Mouse (Mus musculus) heart, embryonic 12.5 days (tissue): ENCODE measurements around the gene Gpat2. TPM values are rescaled to one million over a fixed set of nuclear protein-coding genes. Genes with fewer than 3 reads are reported as not detected.

ENCODE experiments used
- ATAC-seq: fragments of 200-750 bp; cut with Nextera tagmentation; 2 replicates; pipeline ENCODE4 v1.8.0; 2017; ENCODE audit warnings: moderate TSS enrichment, moderate library complexity; ENCODE audit not compliant: insufficient number of reproducible peaks, low FRiP score
- H3K27ac ChIP-seq: fragments of 300-500 bp; sonication (generic); 2 replicates; pipeline ENCODE4 v1.5.1; 2016; ENCODE audit warnings: mild to moderate bottlenecking, moderate library complexity; ENCODE audit not compliant: poor library complexity, severe bottlenecking
- H3K27me3 ChIP-seq: fragments of 300-500 bp; sonication (generic); replicated peaks from 2 replicates; pipeline ENCODE4 v1.6.1; 2016; ENCODE audit warnings: mild to moderate bottlenecking, moderate library complexity
- H3K36me3 ChIP-seq: fragments of 300-500 bp; sonication (generic); 2 replicates; pipeline ENCODE4 v1.6.1; 2016; ENCODE audit warnings: mild to moderate bottlenecking, moderate library complexity
- H3K4me1 ChIP-seq: fragments of 300-500 bp; sonication (generic); replicated peaks from 2 replicates; pipeline ENCODE4 v1.6.1; 2016; ENCODE audit warnings: mild to moderate bottlenecking
- H3K4me2 ChIP-seq: fragments of 300-500 bp; sonication (generic); 2 replicates; pipeline ENCODE4 v1.6.1; 2016; ENCODE audit warnings: mild to moderate bottlenecking, moderate library complexity
- H3K4me3 ChIP-seq: fragments of 300-500 bp; sonication (generic); 2 replicates; pipeline ENCODE4 v1.5.1; 2016; ENCODE audit warnings: mild to moderate bottlenecking
- H3K9ac ChIP-seq: fragments of 300-500 bp; sonication (generic); 2 replicates; pipeline ENCODE4 v1.6.1; 2016; ENCODE audit warnings: mild to moderate bottlenecking, moderate library complexity
- H3K9me3 ChIP-seq: fragments of 300-500 bp; sonication (generic); replicated peaks from 2 replicates; pipeline ENCODE4 v1.6.1; 2016; ENCODE audit warnings: mild to moderate bottlenecking, moderate library complexity
- WGBS: fragments of 180-500 bp; shearing (Covaris S2); methylation state at CpG from one replicate; pipeline ENCODE4 v1.1.7; 2016; 5-methylcytosine and 5-hydroxymethylcytosine counted together
- polyA plus RNA-seq: library from polyadenylated mRNA; unstranded; fragments of >200 nt; fragmentation: Nextera tagmentation; extraction: Ambion mirVana; gene quantifications from 2 replicates; pipeline ENCODE4 v1.2.1, GENCODE M21; 2016

The Gpat2 gene
- 0.44 and 0.45 TPM in 2 replicates for polyA plus RNA-seq

DNA sequence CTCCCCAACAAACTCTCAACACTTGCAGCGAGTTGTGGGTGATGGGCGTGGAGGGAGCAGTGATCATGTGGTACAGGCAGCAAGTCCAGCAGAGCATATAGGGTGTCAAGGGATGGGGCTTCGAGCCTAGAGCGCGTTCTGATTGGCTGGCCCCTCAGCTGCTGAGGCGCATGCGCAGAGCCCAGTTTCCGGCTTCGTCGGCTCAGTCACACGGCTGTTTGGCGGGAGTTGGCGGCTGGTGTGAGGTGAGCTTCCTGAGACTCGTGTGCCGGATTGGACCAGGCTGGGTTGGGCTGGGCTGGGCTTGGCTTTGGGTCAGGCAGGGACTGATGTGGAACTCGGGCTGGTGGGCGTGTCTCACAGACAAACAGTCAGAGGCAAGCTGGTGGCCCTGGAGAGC is at the start of gene Gpat2:
TSS of gene Gpat2 (plus strand) at position 223 of the 400 bp plus-strand sequence.
- 89% methylated on average over 17 of the region's 17 CpGs for WGBS
- Histone ChIP-seq H3K9me3 (no peaks in the 10 kb centered on the region; the same call in 1 of the 2 replicates), H3K4me3 (no peak within 1 kb of the TSS), H3K27me3 (0 out of 2 replicates have a peak, but pooled peaks cover 4% of the 10 kb centered on the region), H3K9ac (no peak within 1 kb of the TSS), H3K4me1 (no peaks in the 10 kb centered on the region; the same call in none of the 2 replicates), H3K4me2 (no peak within 1 kb of the TSS), H3K27ac (no peak within 1 kb of the TSS), H3K36me3 (no peaks in the 10 kb centered on the region)
- no peak for ATAC-seq

DNA sequence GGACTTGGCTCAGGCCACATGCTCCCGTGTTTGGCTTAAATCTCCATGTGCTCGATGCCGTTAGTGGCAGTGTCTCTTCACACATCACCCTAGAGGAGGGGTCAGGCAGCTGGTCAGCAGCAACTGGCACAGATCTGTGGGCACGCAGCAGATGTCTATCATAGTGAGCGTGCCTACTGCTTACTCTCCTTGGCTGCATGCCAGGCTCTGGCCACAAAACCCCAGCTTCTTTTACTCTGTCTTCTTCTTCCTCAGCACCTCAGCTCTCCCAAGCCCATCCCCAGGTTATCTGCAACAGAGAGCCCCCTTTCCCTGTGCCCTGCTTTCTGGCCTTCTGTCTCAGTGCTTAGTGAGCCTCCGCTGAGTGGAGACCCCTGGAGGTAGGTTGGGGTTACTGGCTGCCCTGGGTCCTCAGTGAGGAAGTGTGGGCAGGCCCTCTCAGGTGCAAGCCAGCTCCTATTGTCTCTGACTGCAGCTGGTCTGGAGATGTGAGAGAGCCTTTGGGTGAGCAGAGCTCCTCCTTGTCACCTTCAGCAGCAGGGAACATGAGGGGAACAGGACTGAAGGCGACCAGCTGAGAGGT is 49.1 kb upstream of the Gpat2 start:
- Histone ChIP-seq H3K4me3 (no peak overlapping the region), H3K4me1 (peaks cover 58% of the 10 kb centered on the region), H3K9me3 (no peaks in the 10 kb centered on the region), H3K27ac (no peak overlapping the region), H3K36me3 (no peaks in the 10 kb centered on the region), H3K4me2 (no peak overlapping the region), H3K9ac (no peak overlapping the region), H3K27me3 (no peaks in the 10 kb centered on the region)
- whole genome bisulfite sequencing, result 44% methylated on average over 7 of the region's 7 CpGs
- ATAC-seq, result no peak

DNA sequence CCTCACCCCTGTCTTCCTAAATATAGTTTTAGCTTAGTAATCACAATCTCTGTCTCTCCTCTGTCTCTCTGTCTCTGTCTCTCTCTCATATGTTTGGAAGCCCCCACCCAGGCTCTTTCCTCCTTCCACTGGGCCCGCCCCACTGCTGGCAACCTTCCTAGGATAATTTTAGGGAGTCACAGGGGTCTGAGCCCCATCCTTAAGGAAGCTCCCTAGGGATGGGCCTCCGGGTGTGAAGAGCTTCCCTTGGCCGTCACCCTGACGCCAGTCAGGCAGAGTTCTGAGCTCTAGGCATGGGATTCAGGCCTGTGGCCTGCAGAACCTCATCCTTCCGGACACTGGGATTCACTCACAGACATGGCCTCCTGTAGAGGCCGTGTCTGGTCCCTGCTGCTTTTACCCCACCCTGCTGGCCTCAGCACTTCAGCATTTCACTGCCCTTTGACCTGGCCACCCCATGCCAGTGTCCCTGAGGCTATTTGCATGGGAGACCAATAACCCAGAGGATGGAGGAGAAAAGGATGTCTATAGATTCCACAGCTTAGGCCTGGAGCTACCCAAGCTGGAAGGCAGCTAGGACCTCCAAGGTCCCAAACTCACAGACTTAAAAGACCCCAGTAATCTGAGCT is 48.5 kb upstream of the Gpat2 start:
- H3K4me3 ChIP-seq, result no peak overlapping the region
- no peak for ATAC-seq
- no peak overlapping the region for H3K27ac ChIP-seq
- no peaks in the 10 kb centered on the region for H3K36me3 ChIP-seq
- no peak overlapping the region for H3K9ac ChIP-seq
- H3K9me3 ChIP-seq, result no peaks in the 10 kb centered on the region
- no peak overlapping the region for H3K4me2 ChIP-seq
- peaks cover 51% of the 10 kb centered on the region for H3K4me1 ChIP-seq
- WGBS, result 76% methylated on average over 6 of the region's 6 CpGs
- no peaks in the 10 kb centered on the region for H3K27me3 ChIP-seq

DNA sequence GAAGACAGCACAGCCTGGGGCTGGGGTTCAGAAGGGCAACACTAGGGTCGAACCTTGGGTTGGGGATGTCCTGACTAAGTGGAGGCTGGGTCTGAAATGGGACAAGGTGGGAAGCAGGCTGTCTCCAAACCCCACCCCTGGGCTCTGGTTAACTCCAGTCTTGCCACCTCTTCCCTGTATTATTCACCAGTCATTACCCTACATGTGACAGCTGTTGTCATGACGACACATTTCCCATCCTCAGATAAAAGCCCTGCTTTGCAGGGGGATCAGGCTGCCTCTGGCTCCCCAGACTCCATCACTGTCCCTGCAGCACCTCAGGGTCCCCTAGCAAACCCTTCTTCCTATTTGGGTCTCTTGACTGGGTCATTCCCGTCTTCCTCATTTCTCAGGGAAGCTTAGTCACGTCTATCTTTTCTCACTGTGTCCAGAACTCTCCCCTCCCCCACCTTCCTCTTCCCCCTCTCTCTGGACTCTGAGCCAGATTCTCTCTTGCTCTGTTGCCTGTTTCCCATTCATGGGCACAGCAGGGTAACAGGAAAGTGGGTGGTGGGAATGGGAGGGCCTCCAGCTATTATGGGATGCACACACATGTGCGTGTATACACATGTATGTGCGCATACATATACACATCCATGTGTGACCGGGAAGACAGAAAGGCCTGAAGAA is 46.9 kb upstream of the Gpat2 start:
- Histone ChIP-seq H3K36me3 (no peaks in the 10 kb centered on the region), H3K27me3 (no peaks in the 10 kb centered on the region), H3K9ac (no peak overlapping the region), H3K9me3 (no peaks in the 10 kb centered on the region), H3K27ac (no peak overlapping the region), H3K4me1 (peaks cover 42% of the 10 kb centered on the region), H3K4me3 (no peak overlapping the region), H3K4me2 (no peak overlapping the region)
- ATAC-seq, result no peak
- WGBS, result 66% methylated on average over 7 of the region's 7 CpGs

DNA sequence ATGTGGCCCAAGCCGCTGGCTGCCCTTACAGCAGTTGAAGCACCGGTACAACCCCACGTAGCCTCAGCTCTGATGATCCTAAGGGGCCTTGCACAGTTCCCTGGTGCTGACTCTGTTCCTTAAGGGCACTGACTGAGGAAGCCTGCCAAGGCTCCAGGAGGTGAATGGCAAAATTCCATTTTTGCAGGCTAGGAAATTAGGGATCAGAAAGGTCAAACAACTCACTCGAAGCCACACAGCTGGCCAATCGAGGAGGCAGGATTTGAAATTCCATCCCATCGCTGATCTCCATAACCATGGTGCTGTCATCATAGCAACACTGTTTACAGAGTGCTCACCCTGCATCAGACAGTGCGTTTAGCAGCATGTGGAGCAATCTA is 46.4 kb upstream of the Gpat2 start:
- Histone ChIP-seq H3K4me1 (peaks cover 42% of the 10 kb centered on the region), H3K4me2 (no peak overlapping the region), H3K4me3 (no peak overlapping the region), H3K9ac (no peak overlapping the region), H3K27me3 (no peaks in the 10 kb centered on the region), H3K36me3 (no peaks in the 10 kb centered on the region), H3K9me3 (no peaks in the 10 kb centered on the region), H3K27ac (no peak overlapping the region)
- no peak for ATAC-seq
- WGBS, result 74% methylated on average over 7 of the region's 7 CpGs

DNA sequence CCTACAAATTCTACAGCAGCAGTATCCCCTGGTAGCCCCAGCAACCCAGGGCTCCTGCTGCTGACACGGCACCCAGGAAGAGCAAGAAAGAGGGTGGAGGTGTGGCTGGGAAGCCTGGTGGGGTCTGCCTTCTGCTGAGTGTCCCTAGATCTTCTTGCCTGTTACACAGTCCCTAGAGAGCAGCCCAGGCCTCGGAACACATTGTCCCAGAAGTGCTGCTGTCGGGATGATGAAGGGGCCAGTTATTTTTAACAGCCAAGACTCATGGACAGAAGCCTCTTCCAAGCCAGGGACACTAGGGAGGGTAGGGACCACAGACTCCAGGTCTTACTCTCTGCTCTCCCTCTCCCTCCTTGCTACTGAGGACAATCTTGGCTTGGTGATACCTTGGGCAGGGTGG is 45.7 kb upstream of the Gpat2 start:
- H3K36me3 ChIP-seq, result no peaks in the 10 kb centered on the region
- no peak for ATAC-seq
- H3K9me3 ChIP-seq, result no peaks in the 10 kb centered on the region
- peaks cover 40% of the 10 kb centered on the region for H3K4me1 ChIP-seq
- no peak overlapping the region for H3K4me2 ChIP-seq
- WGBS, result 55% methylated on average over 3 of the region's 3 CpGs
- H3K9ac ChIP-seq, result no peak overlapping the region
- no peaks in the 10 kb centered on the region for H3K27me3 ChIP-seq
- no peak overlapping the region for H3K4me3 ChIP-seq
- H3K27ac ChIP-seq, result no peak overlapping the region

DNA sequence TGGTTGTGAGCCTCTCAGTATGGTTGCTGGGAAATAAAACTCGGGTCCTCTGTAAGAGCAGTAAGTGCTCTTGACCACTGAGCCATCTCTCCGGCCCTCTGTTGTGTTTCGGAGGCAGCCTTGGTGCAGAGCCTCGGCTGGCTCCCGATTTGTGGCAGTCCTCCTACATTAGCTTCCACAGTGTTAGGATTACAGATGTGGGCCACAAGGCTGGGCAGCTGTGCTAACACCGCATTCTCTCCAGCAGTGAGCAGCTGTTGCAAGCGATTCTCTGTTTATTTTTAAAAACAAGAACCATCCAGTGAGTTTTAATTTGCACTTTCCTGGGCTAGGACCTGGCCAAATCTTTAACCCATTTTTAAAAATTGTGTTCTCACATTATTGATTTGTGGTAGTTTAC is 41.1 kb upstream of the Gpat2 start:
- no peak overlapping the region for H3K4me3 ChIP-seq
- no peaks in the 10 kb centered on the region for H3K36me3 ChIP-seq
- H3K27me3 ChIP-seq, result no peaks in the 10 kb centered on the region
- H3K9ac ChIP-seq, result no peak overlapping the region
- ATAC-seq, result no peak
- H3K4me2 ChIP-seq, result no peak overlapping the region
- peaks cover 8% of the 10 kb centered on the region for H3K4me1 ChIP-seq
- no peaks in the 10 kb centered on the region for H3K9me3 ChIP-seq
- no peak overlapping the region for H3K27ac ChIP-seq
- 60% methylated on average over 7 of the region's 7 CpGs for WGBS

DNA sequence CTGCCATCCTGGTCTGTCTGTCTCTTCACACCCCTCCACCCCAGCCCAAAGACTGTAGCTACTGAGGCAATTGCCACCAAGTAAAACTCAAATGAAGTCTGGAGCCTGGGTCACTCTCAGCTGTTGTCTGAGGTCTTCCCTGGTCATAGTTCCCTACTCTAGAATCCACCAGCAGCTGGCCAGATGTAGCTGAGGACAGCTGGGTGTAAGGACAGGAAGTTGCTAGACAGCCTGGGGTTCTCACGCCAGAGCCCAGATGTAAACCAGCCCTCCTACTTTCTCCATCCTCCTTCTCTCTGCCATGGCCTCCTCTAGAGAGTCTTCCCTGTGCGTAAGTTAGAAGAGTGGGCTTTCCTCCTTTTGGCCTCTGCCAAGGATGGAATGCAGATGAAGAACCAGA is 37.5 kb upstream of the Gpat2 start:
- H3K27me3 ChIP-seq, result no peaks in the 10 kb centered on the region
- H3K36me3 ChIP-seq, result no peaks in the 10 kb centered on the region
- no peak overlapping the region for H3K9ac ChIP-seq
- ATAC-seq, result no peak
- H3K4me1 ChIP-seq, result no peaks in the 10 kb centered on the region; the same call in 1 of the 2 replicates
- no peak overlapping the region for H3K4me2 ChIP-seq
- no peaks in the 10 kb centered on the region for H3K9me3 ChIP-seq
- WGBS, result 66% methylated on average over 2 of the region's 2 CpGs
- H3K27ac ChIP-seq, result no peak overlapping the region
- H3K4me3 ChIP-seq, result no peak overlapping the region

DNA sequence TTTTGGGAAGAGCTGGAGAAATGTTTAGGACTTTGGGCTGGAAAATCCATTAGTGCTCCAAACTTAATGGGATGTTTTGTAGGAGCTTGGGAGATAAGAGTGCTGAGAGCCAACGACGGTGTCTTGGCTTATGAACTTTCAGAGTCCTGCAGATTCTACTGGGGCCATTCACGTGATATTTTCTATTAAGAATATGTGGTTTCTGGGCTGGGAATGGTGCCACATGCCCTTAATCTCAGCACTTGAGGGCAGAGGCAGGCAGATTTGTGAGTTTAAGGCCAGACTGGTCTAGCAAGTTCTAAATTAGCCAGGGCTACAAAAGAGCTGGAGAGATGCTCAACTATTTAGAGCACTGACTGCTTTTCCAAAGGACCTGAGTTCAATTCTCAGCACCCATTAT is 34.6 kb upstream of the Gpat2 start:
- WGBS, result 50% methylated on average over 3 of the region's 3 CpGs
- H3K4me3 ChIP-seq, result no peak overlapping the region
- no peak for ATAC-seq
- H3K36me3 ChIP-seq, result no peaks in the 10 kb centered on the region
- no peaks in the 10 kb centered on the region for H3K27me3 ChIP-seq
- H3K27ac ChIP-seq, result no peak overlapping the region
- peaks cover 14% of the 10 kb centered on the region for H3K4me1 ChIP-seq
- no peak overlapping the region for H3K4me2 ChIP-seq
- H3K9me3 ChIP-seq, result no peaks in the 10 kb centered on the region
- no peak overlapping the region for H3K9ac ChIP-seq

DNA sequence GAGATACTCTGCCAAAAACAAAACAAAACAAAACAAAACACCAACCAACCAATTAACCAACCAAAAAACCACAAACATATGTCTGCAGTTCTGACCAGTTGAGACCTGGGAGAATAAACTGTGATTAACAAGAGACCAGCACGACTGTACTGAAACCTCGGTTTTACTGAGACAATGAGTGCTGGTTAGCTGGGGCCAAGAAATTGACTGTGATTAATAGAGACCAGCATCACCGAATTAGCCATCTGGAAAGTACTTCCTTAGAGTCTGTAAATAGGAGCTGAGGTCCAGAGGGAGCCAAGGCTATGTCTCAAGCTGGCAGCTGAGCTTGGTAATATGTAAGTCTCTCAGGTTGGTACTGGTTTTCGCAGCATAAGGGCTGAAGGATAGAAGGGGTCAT is 34.2 kb upstream of the Gpat2 start:
- Histone ChIP-seq H3K4me2 (no peak overlapping the region), H3K36me3 (no peaks in the 10 kb centered on the region), H3K27ac (no peak overlapping the region), H3K27me3 (no peaks in the 10 kb centered on the region), H3K4me3 (no peak overlapping the region), H3K9ac (no peak overlapping the region), H3K4me1 (peaks cover 19% of the 10 kb centered on the region), H3K9me3 (no peaks in the 10 kb centered on the region)
- 78% methylated on average over 4 of the region's 4 CpGs for WGBS
- ATAC-seq, result no peak

DNA sequence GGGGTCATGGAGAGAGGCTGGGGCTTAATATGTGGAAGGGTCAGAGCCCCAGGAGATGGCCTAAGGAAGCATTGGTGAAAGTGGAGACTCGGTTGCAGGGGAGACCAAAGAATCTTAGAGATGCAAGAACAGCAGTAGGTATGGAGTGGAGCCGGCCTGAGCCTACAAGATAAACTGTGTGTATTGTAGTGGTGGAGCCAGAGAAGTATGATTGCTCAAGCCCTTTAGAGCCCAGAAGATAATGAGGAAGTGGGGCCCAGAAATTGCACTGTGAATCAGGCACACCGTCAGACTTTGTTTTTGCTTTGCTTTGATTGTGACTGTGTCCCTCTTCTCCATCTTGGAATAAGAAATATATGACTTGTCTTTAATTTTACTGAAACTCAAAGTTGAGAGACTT is 33.7 kb upstream of the Gpat2 start:
- WGBS, result 26% methylated on average over 3 of the region's 3 CpGs
- peaks cover 24% of the 10 kb centered on the region for H3K4me1 ChIP-seq

More for the DNA sequence above, 33.7 kb upstream of the Gpat2 start:
- no peak for ATAC-seq
- H3K4me2 ChIP-seq, result no peak overlapping the region
- H3K9ac ChIP-seq, result no peak overlapping the region
- H3K9me3 ChIP-seq, result no peaks in the 10 kb centered on the region
- no peak overlapping the region for H3K4me3 ChIP-seq
- no peak overlapping the region for H3K27ac ChIP-seq
- no peaks in the 10 kb centered on the region for H3K36me3 ChIP-seq
- H3K27me3 ChIP-seq, result no peaks in the 10 kb centered on the region
